Mouse (Mus musculus) forebrain, embryonic 10.5 days (tissue): ENCODE results near the gene Bcor. TPM values are rescaled to one million over a fixed set of nuclear protein-coding genes. Genes with fewer than 3 reads are reported as not detected.

Experiments used
- DNase-seq: peaks from one replicate; pipeline ENCODE4 v3.0.0-alpha.2; 2017; ENCODE audit warnings: low spot score; ENCODE audit errors: extremely low spot score
- H3K27ac ChIP-seq: fragments of 300-500 bp; sonication (generic); 2 replicates; pipeline ENCODE4 v1.5.1; 2016; ENCODE audit warnings: mild to moderate bottlenecking
- H3K27me3 ChIP-seq: fragments of 300-500 bp; sonication (generic); 2 replicates; pipeline ENCODE4 v1.6.1; 2016; ENCODE audit warnings: mild to moderate bottlenecking; ENCODE audit not compliant: poor library complexity, severe bottlenecking
- H3K36me3 ChIP-seq: fragments of 300-500 bp; sonication (generic); replicated peaks from 2 replicates; pipeline ENCODE4 v1.6.1; 2016; ENCODE audit warnings: mild to moderate bottlenecking, moderate library complexity
- H3K4me1 ChIP-seq: fragments of 300-500 bp; sonication (generic); 2 replicates; pipeline ENCODE4 v1.6.1; 2016
- H3K4me3 ChIP-seq: fragments of 300-500 bp; sonication (generic); 2 replicates; pipeline ENCODE4 v1.5.1; 2016; ENCODE audit warnings: mild to moderate bottlenecking, moderate library complexity
- H3K9me3 ChIP-seq: fragments of 300-500 bp; sonication (generic); 2 replicates; pipeline ENCODE4 v1.6.1; 2016; ENCODE audit warnings: mild to moderate bottlenecking, moderate library complexity
- WGBS: fragments of 180-500 bp; shearing (Covaris S2); methylation state at CpG from one replicate; pipeline ENCODE4 v1.1.7; 2016; 5-methylcytosine and 5-hydroxymethylcytosine counted together
- polyA plus RNA-seq: library from polyadenylated mRNA; unstranded; fragments of >200 nt; fragmentation: Nextera tagmentation; extraction: Ambion mirVana; gene quantifications from 2 replicates; pipeline ENCODE4 v1.2.1, GENCODE M21; 2016

Bcor gene
- polyA plus RNA-seq, 1 experiment from 2014 or later, result 18.9 TPM

DNA sequence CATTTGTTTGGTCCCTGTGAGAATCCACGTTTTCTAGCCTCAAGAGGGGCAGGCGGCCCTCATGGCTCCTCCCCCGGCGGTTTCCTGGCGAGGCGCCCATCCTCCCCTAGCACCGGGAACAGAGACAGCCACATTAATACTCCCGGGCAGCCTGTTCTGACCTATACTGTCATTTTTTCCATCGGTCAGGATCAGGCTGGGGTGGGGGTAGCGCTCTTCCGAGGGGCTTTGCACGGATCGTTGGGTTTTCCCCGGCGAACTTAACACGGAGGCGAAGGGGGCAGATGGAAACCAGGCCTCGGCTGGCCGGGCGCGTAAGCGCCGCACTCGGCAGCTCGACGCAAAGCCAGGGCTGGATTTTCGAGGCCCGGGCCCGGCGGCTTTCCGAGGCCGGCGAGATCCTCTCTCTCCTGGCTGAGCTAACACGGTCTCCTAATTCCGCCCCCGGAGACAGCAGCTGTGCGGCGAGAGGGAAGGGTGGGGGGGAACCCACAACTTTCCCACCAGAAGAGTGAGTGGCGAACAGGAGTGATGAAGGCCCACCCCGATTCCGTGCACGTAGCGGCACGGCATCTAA, 1.8 kb downstream of the Bcor start:
- peak; percentile 65 for DNase-seq
- peak overlapping the region; percentile 93 for H3K27ac ChIP-seq
- H3K4me1 ChIP-seq, result peaks cover 71% of the 10 kb centered on the region
- no peaks in the 10 kb centered on the region for H3K9me3 ChIP-seq
- H3K4me3 ChIP-seq, result peak overlapping the region; percentile 58
- no peaks in the 10 kb centered on the region for H3K36me3 ChIP-seq
- H3K27me3 ChIP-seq, result peaks cover 84% of the 10 kb centered on the region
- 3% methylated on average over 44 of the region's 44 CpGs for WGBS

DNA sequence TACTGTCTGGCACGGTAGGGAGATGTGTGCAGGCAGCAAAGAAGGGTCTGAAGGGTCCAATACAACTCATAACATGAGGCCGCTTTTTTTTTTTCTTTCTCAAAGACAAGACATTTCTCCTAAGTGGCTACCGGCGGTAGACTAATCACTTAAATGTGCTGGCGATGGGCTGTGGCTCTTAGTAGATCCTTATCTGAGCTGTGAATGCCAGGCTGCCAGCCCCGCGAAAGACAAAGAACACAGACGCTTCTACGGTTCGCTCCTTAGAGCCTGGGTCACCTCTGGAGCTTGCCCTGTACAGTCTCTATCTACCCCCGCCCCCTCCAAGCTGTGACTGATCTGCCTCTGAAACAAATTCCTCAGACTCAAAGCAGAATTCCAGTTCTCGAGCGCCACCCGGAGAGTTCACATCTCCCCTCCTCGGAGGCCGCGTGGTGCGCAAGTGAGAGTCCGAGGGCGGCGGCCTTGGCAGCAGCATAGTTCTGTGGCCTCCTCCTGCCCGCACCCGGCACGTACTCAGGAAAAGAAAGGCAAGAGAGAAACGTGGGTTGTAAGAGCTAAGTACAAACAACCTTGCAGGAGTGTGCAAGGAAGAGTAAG, 2.7 kb downstream of the Bcor start:
- Histone ChIP-seq H3K27ac (peak overlapping the region; percentile 93), H3K4me3 (peak overlapping the region; percentile 58)
- 8% methylated on average over 25 of the region's 25 CpGs for WGBS

DNA sequence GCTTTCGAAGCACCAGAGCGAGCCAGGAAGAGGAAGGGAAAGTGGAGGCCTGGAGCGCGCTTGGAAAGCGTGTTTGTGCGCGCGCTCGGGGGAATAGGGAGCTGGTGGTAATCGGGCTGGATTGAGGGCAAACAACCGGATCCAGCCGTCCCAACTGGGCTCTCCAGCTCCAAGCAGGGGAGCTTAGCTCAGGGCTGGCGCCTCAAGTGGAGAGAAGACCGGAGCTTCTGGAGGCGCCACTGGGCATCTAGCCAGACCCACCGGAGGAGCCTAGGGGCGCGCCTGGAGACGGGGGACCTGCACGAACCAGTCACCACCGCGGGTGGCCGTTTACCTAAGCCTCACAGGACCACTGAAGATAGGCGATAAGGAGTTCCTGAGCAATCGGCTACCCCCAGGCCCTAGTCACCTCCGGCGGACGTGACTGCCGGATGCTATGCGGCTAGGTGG, 4.3 kb downstream of the Bcor start:
- Histone ChIP-seq H3K27ac (peak overlapping the region; percentile 69), H3K9me3 (no peaks in the 10 kb centered on the region), H3K4me3 (peak overlapping the region; percentile 38), H3K27me3 (peaks cover 100% of the 10 kb centered on the region), H3K36me3 (no peaks in the 10 kb centered on the region), H3K4me1 (peaks cover 95% of the 10 kb centered on the region)
- WGBS, result 3% methylated on average over 30 of the region's 30 CpGs
- peak; percentile 31 for DNase-seq

More for the DNA sequence above, 2.7 kb downstream of the Bcor start:
- peak; percentile 45 for DNase-seq
- Histone ChIP-seq H3K27me3 (peaks cover 93% of the 10 kb centered on the region), H3K9me3 (no peaks in the 10 kb centered on the region), H3K36me3 (no peaks in the 10 kb centered on the region), H3K4me1 (peaks cover 80% of the 10 kb centered on the region)

DNA sequence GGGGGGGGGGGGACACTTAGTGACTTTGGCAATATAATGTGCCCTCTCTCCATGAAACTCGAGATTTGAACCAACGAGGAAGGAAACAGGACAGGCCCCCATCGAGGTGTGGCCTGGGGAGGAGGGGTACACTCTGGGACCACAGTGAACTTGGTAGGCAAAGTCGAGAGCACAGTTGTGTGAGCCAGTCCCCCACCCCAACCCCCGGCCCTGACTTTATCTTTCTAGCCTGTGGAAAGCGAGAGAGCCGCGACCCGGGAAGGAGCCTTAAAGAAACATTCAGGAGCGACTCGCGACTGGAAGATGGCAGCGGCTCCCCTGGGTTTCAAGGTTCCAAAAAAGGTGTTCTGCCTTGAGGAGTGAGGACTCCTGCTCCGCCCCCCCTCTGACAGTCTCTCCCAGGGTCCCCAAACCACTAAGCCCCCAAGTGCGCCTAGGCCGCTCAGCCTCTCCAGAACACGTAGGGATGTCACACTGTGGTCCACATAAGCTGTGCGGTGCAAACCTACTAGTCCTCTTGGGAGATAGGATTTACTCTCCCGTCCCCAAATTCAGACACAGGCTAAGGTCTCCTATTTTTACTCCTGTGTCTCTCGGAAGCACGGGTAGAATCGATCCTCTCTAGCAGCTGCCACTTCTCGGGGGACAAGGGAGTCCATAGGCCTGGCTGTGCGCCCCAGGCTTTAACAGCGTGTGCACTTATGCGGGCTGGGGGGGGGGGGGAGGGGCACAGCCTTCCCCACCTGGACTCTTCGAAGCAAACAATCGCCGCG, 4.9 kb downstream of the Bcor start:
- 8% methylated on average over 30 of the region's 30 CpGs for WGBS
- no peaks in the 10 kb centered on the region for H3K36me3 ChIP-seq
- H3K4me1 ChIP-seq, result peaks cover 97% of the 10 kb centered on the region
- H3K27me3 ChIP-seq, result peaks cover 100% of the 10 kb centered on the region
- H3K9me3 ChIP-seq, result no peaks in the 10 kb centered on the region
- H3K27ac ChIP-seq, result peak overlapping the region; percentile 69
- no peak for DNase-seq
- peak overlapping the region; percentile 38 for H3K4me3 ChIP-seq

DNA sequence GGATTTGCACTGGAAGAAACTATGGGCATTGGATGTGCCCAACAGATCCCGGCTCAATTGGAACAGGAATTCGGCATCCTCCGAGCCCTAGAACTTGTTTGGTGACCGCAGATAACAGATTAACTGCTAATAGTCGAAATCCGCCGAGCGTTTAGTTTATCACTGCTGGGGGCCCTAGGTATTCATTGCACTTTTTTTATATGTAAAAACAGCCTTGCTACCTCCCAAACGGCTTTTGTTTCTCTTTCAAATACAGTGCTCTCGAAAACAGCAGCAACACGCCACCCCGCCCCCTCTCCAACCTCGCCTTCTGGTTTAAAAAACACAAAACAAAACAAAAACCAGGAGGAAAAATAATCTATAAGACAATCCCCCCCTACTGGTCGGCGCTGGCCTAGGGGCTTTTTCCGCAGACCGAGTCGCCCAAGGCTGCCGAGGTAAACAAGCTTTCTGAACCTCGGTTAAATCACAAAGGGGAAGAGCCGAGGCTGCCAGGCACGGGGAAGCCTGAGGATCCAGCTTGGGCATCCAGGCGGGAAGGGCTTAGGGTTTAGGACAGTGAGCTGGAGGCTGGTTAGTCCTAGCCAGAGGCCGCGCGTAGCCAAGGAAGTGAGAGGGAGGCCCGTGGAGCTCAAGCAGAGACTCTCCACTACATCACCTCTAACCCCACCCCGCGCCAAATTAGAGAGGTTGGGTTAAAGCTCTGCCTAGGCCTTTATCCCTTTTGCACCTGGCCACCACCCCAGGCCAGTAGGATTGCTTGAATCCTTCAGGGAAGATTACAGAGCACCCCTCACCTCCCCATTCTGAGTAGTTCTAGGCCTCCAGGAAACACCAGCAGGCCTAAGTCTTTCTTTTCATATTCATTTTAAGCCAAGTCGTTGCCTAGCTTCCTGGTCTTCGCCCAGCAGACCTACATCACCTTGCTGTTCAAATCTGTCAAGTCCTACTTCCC, 6.7 kb downstream of the Bcor start:
- peaks cover 99% of the 10 kb centered on the region for H3K27me3 ChIP-seq
- no peaks in the 10 kb centered on the region for H3K9me3 ChIP-seq
- H3K27ac ChIP-seq, result peak overlapping the region; percentile 58; the same call in 1 of the 2 replicates
- 5% methylated on average over 31 of the region's 31 CpGs for whole genome bisulfite sequencing
- no peaks in the 10 kb centered on the region for H3K36me3 ChIP-seq
- peaks cover 83% of the 10 kb centered on the region for H3K4me1 ChIP-seq
- peak overlapping the region; percentile 16; the same call in 1 of the 2 replicates for H3K4me3 ChIP-seq
- DNase-seq, result peak; percentile 49

DNA sequence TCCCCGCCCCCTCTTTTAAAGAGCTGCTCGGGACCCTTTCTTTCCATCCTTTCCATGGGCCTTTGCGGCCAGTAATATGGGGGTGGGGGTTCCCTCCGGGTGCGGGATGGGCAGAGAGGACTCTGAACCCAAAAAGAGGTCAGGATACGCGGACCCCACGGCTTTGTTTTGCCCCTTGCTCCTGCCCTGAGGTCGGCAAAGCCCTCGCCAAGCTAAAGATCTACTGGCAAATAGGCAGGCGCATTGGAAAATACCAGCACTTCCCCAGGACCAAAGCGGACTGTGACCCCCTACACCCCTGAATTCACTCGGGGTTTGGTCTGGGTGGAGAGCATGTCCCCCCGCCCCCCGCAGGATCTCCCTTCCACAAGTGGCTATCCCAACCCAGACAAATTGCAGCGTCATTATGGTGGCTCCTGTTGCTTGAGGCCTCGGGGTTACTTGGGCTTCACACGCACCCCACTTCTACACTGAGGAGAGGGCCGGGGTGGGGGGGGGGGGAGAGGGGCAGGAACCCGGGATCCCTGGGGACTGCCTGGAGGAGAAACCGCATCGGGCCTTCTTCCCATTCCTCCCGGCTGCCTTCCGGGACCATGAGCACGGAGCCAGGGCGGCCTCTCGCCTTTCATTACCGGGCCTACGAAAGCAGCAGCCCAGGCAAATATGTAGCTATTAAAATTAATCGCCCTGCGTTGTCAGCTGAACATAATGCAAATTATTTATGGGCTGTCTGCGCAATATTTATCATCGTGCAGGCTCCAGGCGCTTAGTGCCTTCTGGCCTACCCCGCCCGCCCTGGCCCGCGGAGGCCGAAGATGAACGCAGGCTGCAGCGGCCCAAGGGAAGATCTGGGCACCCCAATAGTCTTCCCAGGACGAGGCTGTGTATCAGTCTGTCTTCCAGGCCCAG, 7.9 kb downstream of the Bcor start:
- 6% methylated on average over 39 of the region's 42 CpGs for WGBS
- Histone ChIP-seq H3K27ac (peak overlapping the region; percentile 79), H3K27me3 (peaks cover 99% of the 10 kb centered on the region), H3K4me3 (peak overlapping the region; percentile 46), H3K9me3 (no peaks in the 10 kb centered on the region), H3K4me1 (peaks cover 76% of the 10 kb centered on the region), H3K36me3 (no peaks in the 10 kb centered on the region)
- DNase-seq, result peak; percentile 36

DNA sequence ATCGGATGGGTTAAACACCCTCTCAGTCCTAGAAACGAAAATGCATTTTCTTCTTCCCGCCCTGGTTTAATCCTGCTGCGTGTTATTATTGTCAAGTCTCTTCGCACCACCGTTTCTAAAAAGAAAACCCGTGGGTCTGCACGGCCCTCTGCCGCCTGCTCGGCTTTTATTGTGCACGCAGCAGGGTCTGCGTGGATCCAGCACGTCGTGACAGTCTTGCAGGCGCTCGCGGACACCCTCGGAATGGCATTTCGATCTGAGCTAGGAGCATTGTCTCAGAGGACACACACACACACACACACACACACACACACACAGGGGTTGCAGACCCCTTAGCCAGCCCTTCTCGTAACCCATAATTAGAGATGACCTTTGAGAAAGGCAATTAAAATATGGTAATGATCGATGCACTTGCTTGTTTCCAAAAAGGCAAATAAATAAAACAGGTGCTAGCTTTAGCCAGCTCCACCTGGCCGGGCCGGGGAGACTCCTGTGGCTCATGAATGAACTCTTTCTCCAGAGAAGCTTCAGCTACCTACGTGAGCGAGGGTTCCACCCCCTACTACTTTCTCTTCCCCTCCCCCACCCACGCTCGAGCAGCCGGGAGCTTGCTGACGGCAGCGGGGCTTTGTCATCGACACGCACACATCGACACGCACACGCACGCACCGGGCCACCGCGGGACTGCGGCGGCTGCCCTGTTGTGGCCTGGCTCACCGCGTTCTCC, 8.7 kb downstream of the Bcor start:
- WGBS, result 3% methylated on average over 43 of the region's 43 CpGs
- Histone ChIP-seq H3K27ac (peak overlapping the region; percentile 79), H3K27me3 (peaks cover 99% of the 10 kb centered on the region), H3K36me3 (no peaks in the 10 kb centered on the region), H3K4me3 (peak overlapping the region; percentile 46), H3K9me3 (no peaks in the 10 kb centered on the region), H3K4me1 (peaks cover 68% of the 10 kb centered on the region)
- peak; percentile 31 for DNase-seq

DNA sequence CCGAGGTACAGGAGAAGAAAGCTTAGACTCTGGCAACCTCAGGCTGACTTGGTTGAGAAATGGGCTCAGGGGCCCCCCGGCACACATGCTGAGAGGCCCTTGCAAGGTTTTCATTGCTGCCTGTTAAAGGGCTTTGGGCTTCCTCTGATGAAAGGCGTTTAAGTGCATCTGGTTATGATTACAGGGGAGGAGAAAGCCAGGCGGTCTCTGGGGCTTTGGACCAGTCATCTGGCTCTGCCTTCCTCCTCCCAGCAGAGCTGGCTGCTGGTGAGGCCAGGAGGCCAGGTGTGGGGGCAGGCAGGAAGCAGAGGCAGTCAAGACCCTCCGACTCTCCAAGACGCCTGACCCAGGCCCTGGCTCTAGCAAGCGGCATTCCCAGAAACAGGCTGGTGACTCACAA, 9.7 kb downstream of the Bcor start:
- Histone ChIP-seq H3K27me3 (peaks cover 97% of the 10 kb centered on the region), H3K27ac (0 out of 2 replicates have a peak overlapping the region, but pooled peaks have one; percentile 17), H3K9me3 (no peaks in the 10 kb centered on the region), H3K4me1 (peaks cover 68% of the 10 kb centered on the region), H3K36me3 (no peaks in the 10 kb centered on the region), H3K4me3 (no peak overlapping the region)
- WGBS, result 11% methylated on average over 7 of the region's 7 CpGs
- DNase-seq, result peak; percentile 30

DNA sequence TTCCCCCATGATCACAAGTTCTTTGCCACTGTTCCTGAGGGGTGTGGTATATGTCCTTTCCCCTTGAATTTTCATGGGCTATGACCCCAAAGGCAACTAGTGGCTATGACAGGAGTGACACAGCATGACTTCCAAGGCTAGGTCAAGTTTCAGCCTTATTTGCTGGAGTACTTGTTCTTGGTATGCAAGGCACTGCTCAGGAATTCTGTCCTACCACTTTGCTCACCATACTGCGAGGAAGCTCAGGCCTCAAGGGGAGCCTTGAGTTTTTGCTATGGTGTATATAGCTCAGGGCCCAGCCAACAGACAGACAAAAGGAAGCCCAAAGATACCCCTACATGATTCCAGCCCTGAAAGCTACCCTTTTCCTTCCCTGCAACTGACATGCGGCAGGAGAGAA, 13.9 kb downstream of the Bcor start:
- Histone ChIP-seq H3K4me1 (peaks cover 34% of the 10 kb centered on the region), H3K4me3 (no peak overlapping the region), H3K9me3 (no peaks in the 10 kb centered on the region), H3K27me3 (peaks cover 92% of the 10 kb centered on the region), H3K36me3 (no peaks in the 10 kb centered on the region), H3K27ac (no peak overlapping the region)
- DNase-seq, result no peak
- 66% methylated on average over 2 of the region's 2 CpGs for WGBS

DNA sequence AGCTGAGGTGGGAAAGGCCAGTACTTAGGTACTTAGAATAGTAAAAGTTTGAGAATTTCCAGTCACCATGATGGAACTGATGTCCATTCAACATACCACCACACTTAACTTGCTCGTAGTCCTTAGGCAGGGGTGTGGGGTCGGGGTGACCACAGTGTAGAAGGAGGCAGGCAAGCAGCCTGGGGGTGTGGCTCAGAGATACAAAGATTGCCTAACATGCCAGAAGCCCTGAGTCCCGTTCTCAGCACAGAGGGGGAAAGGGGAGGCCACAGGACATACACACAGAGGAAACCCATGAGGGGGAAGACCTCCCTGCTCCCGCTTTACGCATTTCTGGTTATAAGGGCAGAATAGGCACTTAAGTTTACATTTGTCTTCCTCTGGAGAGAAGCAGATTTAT, 17.3 kb downstream of the Bcor start:
- H3K4me1 ChIP-seq, result peaks cover 49% of the 10 kb centered on the region
- peaks cover 93% of the 10 kb centered on the region for H3K27me3 ChIP-seq
- no peak for DNase-seq
- H3K9me3 ChIP-seq, result no peaks in the 10 kb centered on the region
- H3K4me3 ChIP-seq, result no peak overlapping the region
- no peaks in the 10 kb centered on the region for H3K36me3 ChIP-seq
- no peak overlapping the region for H3K27ac ChIP-seq
- 63% methylated on average over 5 of the region's 5 CpGs for WGBS
